In genomic region chr3:31769193-31769592, GRCm38 (mm10) we compare ENCODE assay signal across 11 mouse cellular contexts.
DNase-seq lines count a peak whose midpoint lies in the region; ATAC-seq and TF ChIP-seq lines count a peak whose summit lies in the region.
"Had no signal": no experiment of that assay in that cellular context is flagged by ENCODE, and none has a peak within 500 bp of the region (broad histone marks: within the 10 kb centered on the region; RNA-seq: fewer than 3 reads in every experiment).

No protein-coding gene starts in this region.

- in situ Hi-C loops in ES-E14 (cut with MboI; ENCODE audit: low sequenced_read_pairs in 2 of 2, unreplicated experiment in 2 of 2): no loop called here

- no peak overlapping the region for H3K4me2 ChIP-seq in embryonic facial prominence, embryonic 11.5 days (ENCODE audit: low read depth, low read length)
- no peak overlapping the region for H3K4me2 ChIP-seq in hindbrain, postnatal 0 days (ENCODE audit: low read depth, low read length)

- H3K9me3 ChIP-seq in embryonic facial prominence, embryonic 11.5 days (replicated peaks; ENCODE audit: control insufficient read depth, low read length): no peaks in the 10 kb centered on the region
- no peaks in the 10 kb centered on the region for H3K9me3 ChIP-seq in embryonic facial prominence, embryonic 10.5 days
- no peaks in the 10 kb centered on the region for H3K9me3 ChIP-seq in ES-E14 (ENCODE audit: control insufficient read depth, insufficient read depth, low read depth, low read length)
- no peaks in the 10 kb centered on the region for H3K9me3 ChIP-seq in hindbrain, postnatal 0 days (ENCODE audit: low read length)

- no peak overlapping the region for H3K27ac ChIP-seq in embryonic facial prominence, embryonic 11.5 days (replicated peaks; ENCODE audit: low read depth, low read length)
- H3K27ac ChIP-seq in embryonic facial prominence, embryonic 10.5 days (replicated peaks): no peak overlapping the region
- no peak overlapping the region for H3K27ac ChIP-seq in layer of hippocampus, adult 2 months
- no peak overlapping the region for H3K27ac ChIP-seq in ES-E14 (ENCODE audit: insufficient read depth, low read depth, low read length, poor library complexity, severe bottlenecking)
- no peak overlapping the region for H3K27ac ChIP-seq in hindbrain, postnatal 0 days

- no peak for ATAC-seq in embryonic facial prominence, embryonic 11.5 days (replicated peaks; ENCODE audit: insufficient number of reproducible peaks, low FRiP score, low TSS enrichment, low read depth)
- 0 out of 2 replicates have a peak, but pooled peaks have one; percentile 59 for ATAC-seq in hindbrain, postnatal 0 days
- ATAC-seq: intestine, embryonic 16.5 days had no signal

- DNase-seq in embryonic facial prominence, embryonic 11.5 days (ENCODE audit: low spot score): peak; percentile 60
- no peak for DNase-seq in embryonic facial prominence, embryonic 10.5 days (ENCODE audit: low spot score)
- peak in 1 of 2 experiments; percentile 10 for DNase-seq in layer of hippocampus, adult 2 months (ENCODE audit: low spot score in 2 of 2)
- no peak for DNase-seq in layer of hippocampus, postnatal 25 days (ENCODE audit: extremely low spot score in 1 of 2, low spot score in 1 of 2)
- peak; percentile 40 for DNase-seq in ES-E14 (ENCODE audit: low read depth, low spot score)
- DNase-seq in hindbrain, postnatal 0 days (ENCODE audit: low spot score): peak; percentile 68
- no peak for DNase-seq in gastrocnemius, adult 18-20 months (ENCODE audit: low spot score)
- DNase-seq in right cerebral cortex, postnatal 4 days: no peak
- DNase-seq: gastrocnemius, postnatal 25 days; right cerebral cortex, adult 18-20 months had no signal

- WGBS in embryonic facial prominence, embryonic 11.5 days: 87% methylated on average over 1 of the region's 1 CpGs
- 97% methylated on average over 1 of the region's 1 CpGs for WGBS in embryonic facial prominence, embryonic 10.5 days
- WGBS in hindbrain, postnatal 0 days: 88% methylated on average over 1 of the region's 1 CpGs

- no peaks in the 10 kb centered on the region for H3K4me1 ChIP-seq in embryonic facial prominence, embryonic 11.5 days (ENCODE audit: control insufficient read depth, insufficient read depth, low read length)
- no peaks in the 10 kb centered on the region for H3K4me1 ChIP-seq in embryonic facial prominence, embryonic 10.5 days
- H3K4me1 ChIP-seq in ES-E14 (ENCODE audit: control insufficient read depth in 2 of 2, insufficient read depth in 2 of 2, low read length in 2 of 2, poor library complexity in 1 of 2): no peaks in the 10 kb centered on the region
- H3K4me1 ChIP-seq in hindbrain, postnatal 0 days (ENCODE audit: insufficient read depth, low read length): no peaks in the 10 kb centered on the region

- H3K36me3 ChIP-seq in embryonic facial prominence, embryonic 11.5 days (replicated peaks; ENCODE audit: control insufficient read depth, insufficient read depth, low read depth, low read length): no peaks in the 10 kb centered on the region
- H3K36me3 ChIP-seq in embryonic facial prominence, embryonic 10.5 days (replicated peaks): no peaks in the 10 kb centered on the region
- no peaks in the 10 kb centered on the region for H3K36me3 ChIP-seq in ES-E14 (ENCODE audit: control insufficient read depth, insufficient read depth, low read length, poor library complexity, severe bottlenecking)
- H3K36me3 ChIP-seq in hindbrain, postnatal 0 days (ENCODE audit: insufficient read depth, low read length): no peaks in the 10 kb centered on the region

- TF ChIP-seq CTCF in layer of hippocampus, adult 2 months (conservative IDR thresholded peaks at IDR 0.05): peak; percentile 81
- peak; percentile 62 for TF ChIP-seq CTCF in hindbrain, postnatal 0 days (IDR thresholded peaks at IDR 0.05; ENCODE audit: low read depth)

- no peak overlapping the region for H3K9ac ChIP-seq in embryonic facial prominence, embryonic 11.5 days (replicated peaks; ENCODE audit: low read length)
- no peak overlapping the region for H3K9ac ChIP-seq in ES-E14 (ENCODE audit: insufficient read depth, low read depth, low read length, poor library complexity, severe bottlenecking)
- H3K9ac ChIP-seq in hindbrain, postnatal 0 days (replicated peaks; ENCODE audit: low read length): no peak overlapping the region

- H3K4me3 ChIP-seq in embryonic facial prominence, embryonic 11.5 days (ENCODE audit: low read depth, low read length): no peak overlapping the region
- no peak overlapping the region for H3K4me3 ChIP-seq in embryonic facial prominence, embryonic 10.5 days
- H3K4me3 ChIP-seq in layer of hippocampus, adult 2 months: no peak overlapping the region
- H3K4me3 ChIP-seq in ES-E14 (ENCODE audit: insufficient read depth in 1 of 2, low read depth in 1 of 2, low read length in 2 of 2, poor library complexity in 1 of 2, severe bottlenecking in 1 of 2): no peak overlapping the region
- no peak overlapping the region for H3K4me3 ChIP-seq in hindbrain, postnatal 0 days (ENCODE audit: low read length)

- H3K27me3 ChIP-seq in embryonic facial prominence, embryonic 11.5 days (ENCODE audit: control insufficient read depth, insufficient read depth, low read length): no peaks in the 10 kb centered on the region
- H3K27me3 ChIP-seq in embryonic facial prominence, embryonic 10.5 days (replicated peaks; ENCODE audit: low read depth, poor library complexity, severe bottlenecking): no peaks in the 10 kb centered on the region
- H3K27me3 ChIP-seq in hindbrain, postnatal 0 days (ENCODE audit: insufficient read depth, low read length): no peaks in the 10 kb centered on the region

TF ChIP-seq in ES-E14, 5 proteins besides CTCF, POLR2A, EP300 and RAD21:
- no peak for TF ChIP-seq HCFC1 (IDR thresholded peaks at IDR 0.05; ENCODE audit: borderline replicate concordance, insufficient read depth, low read length)
- TF ChIP-seq ZNF384 (IDR thresholded peaks at IDR 0.05; ENCODE audit: low read depth, low read length): no peak
- TF ChIP-seq ZC3H11A (IDR thresholded peaks at IDR 0.05; ENCODE audit: borderline replicate concordance, low read depth, low read length): no peak
- TF ChIP-seq CHD2 (IDR thresholded peaks at IDR 0.05; ENCODE audit: low read depth, low read length): no peak
- no peak for TF ChIP-seq MAFK (IDR thresholded peaks at IDR 0.05; ENCODE audit: insufficient read depth, low read depth, low read length)

Comparison
In these comparisons a context has a peak if more than half of its experiments do, and no peak if none do; other contexts are left out.
1. DNase-seq: peak in embryonic facial prominence, embryonic 11.5 days (single experiment), ES-E14 (single experiment) and hindbrain, postnatal 0 days (single experiment); none in embryonic facial prominence, embryonic 10.5 days (single experiment), layer of hippocampus, postnatal 25 days (0 of 2), gastrocnemius, adult 18-20 months (single experiment) and right cerebral cortex, postnatal 4 days (single experiment).